Mouse (Mus musculus): Measurements from ENCODE around the gene Zmat5.
A peak's percentile ranks its signal among the peaks of the same experiment; 100 is the strongest.

The Zmat5 gene

GRCm38 (mm10) chr11:4771756-4772155 is 67.3 kb downstream of the Zmat5 start:
- DNase-seq (ENCODE audit: low read depth, low spot score), result no peak

- DNase-seq (ENCODE audit: low read depth, low spot score), result peak; percentile 60
Measured at GRCm38 (mm10) chr11:4772925-4773324, 68.4 kb downstream of the Zmat5 start.

GRCm38 (mm10) chr11:4780927-4781326 is 76.4 kb downstream of the Zmat5 start:
- no peak for DNase-seq (ENCODE audit: low read depth, low spot score)

- DNase-seq (ENCODE audit: low read depth, low spot score), result no peak
Measured at GRCm38 (mm10) chr11:4783116-4783515, 78.6 kb downstream of the Zmat5 start.

GRCm38 (mm10) chr11:4784629-4785142 is 80.2 kb downstream of the Zmat5 start:
- no peak for DNase-seq (ENCODE audit: low read depth, low spot score)

All from c-Kit-negative CD71-positive TER-119-positive erythroid progenitor cells, embryonic 14.5 days (primary cell).